Comparison of ENCODE assay signal across 16 mouse cellular contexts in genomic region chr2:168086839-168087238, GRCm38 (mm10). TPM values are rescaled to one million over a fixed set of nuclear protein-coding genes. Genes with fewer than 3 reads are reported as not detected.
"Had no signal": no experiment of that assay in that cellular context is flagged by ENCODE, and none has a peak within 500 bp of the region (broad histone marks: within the 10 kb centered on the region; RNA-seq: fewer than 3 reads in every experiment).

No protein-coding gene starts in this region.

- H3K27ac ChIP-seq: left cerebral cortex, adult 2 months; limb, embryonic 10.5 days; liver, embryonic 15.5 days; macrophage; midbrain, embryonic 15.5 days had no signal

- DNase-seq: kidney, postnatal 14 days; lung, adult 2 months; lung, postnatal 14 days; right cerebral cortex, adult 18-20 months; right cerebral cortex, postnatal 25 days; spleen, adult 18-20 months; thymus, adult 2 months; thymus, postnatal 36 days had no signal

- H3K36me3 ChIP-seq: limb, embryonic 10.5 days; liver, embryonic 15.5 days; midbrain, embryonic 15.5 days had no signal

- H3K4me2 ChIP-seq: liver, embryonic 11.5 days; liver, embryonic 15.5 days; midbrain, embryonic 11.5 days; midbrain, embryonic 15.5 days had no signal

- H3K9me3 ChIP-seq: limb, embryonic 10.5 days; liver, embryonic 15.5 days; megakaryocyte, embryonic 14.5 days; midbrain, embryonic 15.5 days had no signal

- H3K9ac ChIP-seq: liver, embryonic 15.5 days; midbrain, embryonic 15.5 days had no signal

- ATAC-seq: midbrain, embryonic 15.5 days had no signal

- H3K4me3 ChIP-seq: left cerebral cortex, adult 2 months; limb, embryonic 10.5 days; liver, embryonic 15.5 days; megakaryocyte, embryonic 14.5 days; midbrain, embryonic 15.5 days had no signal

RNA-seq across cellular contexts. Expression of gene Pard6b, which starts 6.0 kb away (rescaled TPM):
- polyA plus RNA-seq: macrophage had no signal
